In genomic region chr17:72919641-72920040, GRCm38 (mm10) we compare ENCODE assay signal across 8 mouse cellular contexts. TPM values are rescaled to one million over a fixed set of nuclear protein-coding genes. Genes with fewer than 3 reads are reported as not detected.
DNase-seq lines count a peak whose midpoint lies in the region; ATAC-seq lines count a peak whose summit lies in the region.

No protein-coding gene starts in this region.

- no peak for ATAC-seq in heart, embryonic 11.5 days (replicated peaks; ENCODE audit: insufficient number of reproducible peaks, low FRiP score, low TSS enrichment)
- ATAC-seq in liver, embryonic 13.5 days (ENCODE audit: low read depth) = no peak

- peak overlapping the region; percentile 86 for H3K4me3 ChIP-seq in heart, embryonic 11.5 days (ENCODE audit: low read depth, low read length)
- peak overlapping the region; percentile 59 for H3K4me3 ChIP-seq in liver, embryonic 13.5 days (replicated peaks)

- H3K27ac ChIP-seq in heart, embryonic 11.5 days (ENCODE audit: low read depth, low read length) = peak overlapping the region; percentile 93
- no peak overlapping the region for H3K27ac ChIP-seq in liver, embryonic 13.5 days

- peaks cover 13% of the 10 kb centered on the region for H3K36me3 ChIP-seq in heart, embryonic 11.5 days (ENCODE audit: control insufficient read depth, insufficient read depth, low read length)
- no peaks in the 10 kb centered on the region for H3K36me3 ChIP-seq in liver, embryonic 13.5 days

- no peaks in the 10 kb centered on the region for H3K27me3 ChIP-seq in heart, embryonic 11.5 days (ENCODE audit: control insufficient read depth, insufficient read depth, low read length)
- peaks cover 39% of the 10 kb centered on the region for H3K27me3 ChIP-seq in liver, embryonic 13.5 days

- no peaks in the 10 kb centered on the region for H3K9me3 ChIP-seq in heart, embryonic 11.5 days (replicated peaks; ENCODE audit: control insufficient read depth, low read length)
- H3K9me3 ChIP-seq in liver, embryonic 13.5 days (replicated peaks) = no peaks in the 10 kb centered on the region

- no peak for DNase-seq in heart, adult 9 months (ENCODE audit: low spot score in 2 of 2)
- DNase-seq in thymus, postnatal 0 days (ENCODE audit: low spot score) = peak; percentile 57
- DNase-seq in thymus, postnatal 10 days (ENCODE audit: low spot score in 2 of 2) = no peak
- no peak for DNase-seq in liver, embryonic 13.5 days
- no peak for DNase-seq in adrenal gland, adult 2 months
- DNase-seq in spleen, postnatal 36 days (ENCODE audit: low spot score in 2 of 2) = no peak
- no peak for DNase-seq in embryo, embryonic 9.5 days (ENCODE audit: extremely low spot score)

- WGBS in heart, embryonic 11.5 days (ENCODE audit: insufficient replicate concordance) = 4% methylated on average over 3 of the region's 3 CpGs
- 17% methylated on average over 3 of the region's 3 CpGs for WGBS in liver, embryonic 13.5 days (ENCODE audit: insufficient replicate concordance)

- peaks cover 44% of the 10 kb centered on the region for H3K4me1 ChIP-seq in heart, embryonic 11.5 days (ENCODE audit: control insufficient read depth, insufficient read depth, low read length)
- H3K4me1 ChIP-seq in liver, embryonic 13.5 days (replicated peaks) = peaks cover 23% of the 10 kb centered on the region

- H3K4me2 ChIP-seq in heart, embryonic 11.5 days = peak overlapping the region; percentile 67
- peak overlapping the region; percentile 82 for H3K4me2 ChIP-seq in liver, embryonic 13.5 days

- peak overlapping the region; percentile 92 for H3K9ac ChIP-seq in heart, embryonic 11.5 days (ENCODE audit: low read depth, low read length)
- peak overlapping the region; percentile 68 for H3K9ac ChIP-seq in liver, embryonic 13.5 days

RNA-seq across cellular contexts. Expression of gene Lbh, which starts 1.5 kb away (rescaled TPM):
- 19.1 and 22.8 TPM in 2 replicates for polyA plus RNA-seq in heart, embryonic 11.5 days (2014; fragmentation: Nextera tagmentation; extraction: Ambion mirVana)
- polyA plus RNA-seq in thymus, postnatal 0 days (2015; fragmentation: Nextera tagmentation; extraction: Ambion mirVana) = 9.5 and 10.4 TPM in 2 replicates
- polyA plus RNA-seq in liver, embryonic 13.5 days (2015; fragmentation: Nextera tagmentation; extraction: Ambion mirVana) = 0.92 and 0.93 TPM in 2 replicates
- total RNA-seq in adrenal gland, adult 2 months (2021) = 10 to 100 TPM; 22.0 to 53.6 TPM
- 25.8 and 26.3 TPM in 2 replicates for polyA plus RNA-seq in adrenal gland, adult 2 months (2012; rRNA removed)
